Comparison of ENCODE assay signal across 14 mouse cellular contexts in the genomic region with DNA sequence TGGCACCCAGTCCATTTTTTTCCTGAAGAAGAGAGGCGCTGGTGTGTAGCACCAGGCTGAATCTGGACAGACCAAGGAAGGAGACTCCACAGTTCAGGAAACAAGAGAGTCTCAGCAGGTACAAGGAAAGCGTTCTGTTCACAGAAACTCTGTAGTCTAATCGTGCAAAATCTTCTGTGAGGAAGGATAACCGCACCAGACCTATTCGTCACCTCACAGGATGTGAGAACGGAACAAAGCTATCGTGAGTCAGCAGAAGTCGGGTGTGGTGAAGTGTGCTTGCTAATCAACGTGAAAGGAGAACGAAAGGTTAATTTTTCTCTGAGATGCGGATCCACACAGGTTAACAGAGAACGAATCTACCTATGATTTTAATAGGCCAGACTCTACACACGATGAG. TPM values are rescaled to one million over a fixed set of nuclear protein-coding genes. Genes with fewer than 3 reads are reported as not detected.
DNase-seq lines count a peak whose midpoint lies in the region; ATAC-seq and TF ChIP-seq lines count a peak whose summit lies in the region.
"Had no signal": no experiment of that assay in that cellular context is flagged by ENCODE, and none has a peak within 500 bp of the region (broad histone marks: within the 10 kb centered on the region; RNA-seq: fewer than 3 reads in every experiment).

No protein-coding gene starts in this region.

- 61% methylated on average over 13 of the region's 13 CpGs for WGBS in liver, embryonic 11.5 days

- TF ChIP-seq EP300 in MEL (IDR thresholded peaks at IDR 0.05; ENCODE audit: low read depth in 1 of 2, low read length in 2 of 2): peak; percentile 94 to 96

- H3K27me3 ChIP-seq in MEL (ENCODE audit: control insufficient read depth in 1 of 2, insufficient read depth in 2 of 2, low read length in 2 of 2): no peaks in the 10 kb centered on the region
- H3K27me3 ChIP-seq in liver, embryonic 11.5 days (replicated peaks; ENCODE audit: control insufficient read depth, insufficient read depth, low read length): no peaks in the 10 kb centered on the region

- H3K4me1 ChIP-seq in MEL (ENCODE audit: control insufficient read depth in 1 of 2, insufficient read depth in 2 of 2, low read length in 2 of 2): peaks cover 13 to 30% of the 10 kb centered on the region in 2 experiments
- H3K4me1 ChIP-seq in liver, embryonic 11.5 days (replicated peaks; ENCODE audit: control insufficient read depth, insufficient read depth, low read length): no peaks in the 10 kb centered on the region

- DNase-seq in B cell, adult 2 months: peak; percentile 22 to 27
- peak; percentile 95 for DNase-seq in MEL (ENCODE audit: low read depth, low spot score)
- DNase-seq in liver, embryonic 11.5 days (ENCODE audit: low spot score): no peak
- no peak for DNase-seq in kidney, adult 9 months
- DNase-seq in spleen, postnatal 4 days (ENCODE audit: low spot score in 2 of 2): no peak
- no peak for DNase-seq in layer of hippocampus, adult 9-10 months (ENCODE audit: low spot score)
- DNase-seq: cerebellum, adult 2 months; heart, adult 2 months; heart, postnatal 4 days; lung, postnatal 4 days; right cerebral cortex, postnatal 4 days had no signal

- H3K9ac ChIP-seq in MEL (ENCODE audit: control insufficient read depth, low read depth, low read length, poor library complexity, severe bottlenecking): peak overlapping the region; percentile 69
- H3K9ac ChIP-seq in liver, embryonic 11.5 days (ENCODE audit: low read depth, low read length): no peak overlapping the region

- no peak for TF ChIP-seq RAD21 in MEL (IDR thresholded peaks at IDR 0.05; ENCODE audit: low read depth, low read length)

- peak overlapping the region; percentile 30 to 42 for H3K4me3 ChIP-seq in MEL (ENCODE audit: control insufficient read depth in 1 of 2, insufficient read depth in 1 of 2, low read depth in 2 of 2, low read length in 2 of 2)
- H3K4me3 ChIP-seq in liver, embryonic 11.5 days (ENCODE audit: low read depth, low read length): no peak overlapping the region
- H3K4me3 ChIP-seq: heart, adult 2 months had no signal

- no peaks in the 10 kb centered on the region for H3K9me3 ChIP-seq in MEL (replicated peaks; ENCODE audit: insufficient read depth, low read length)
- no peaks in the 10 kb centered on the region for H3K9me3 ChIP-seq in liver, embryonic 11.5 days (ENCODE audit: control insufficient read depth, low read length)

- peak overlapping the region; percentile 93 for H3K27ac ChIP-seq in MEL (ENCODE audit: control insufficient read depth, low read depth, low read length)
- no peak overlapping the region for H3K27ac ChIP-seq in liver, embryonic 11.5 days (ENCODE audit: low read depth, low read length)
- H3K27ac ChIP-seq: heart, adult 2 months had no signal

- H3K79me2 ChIP-seq in MEL (ENCODE audit: control insufficient read depth, insufficient read depth, low read length, poor library complexity): no peaks in the 10 kb centered on the region

- peak; percentile 29; the same call in 1 of the 2 replicates for ATAC-seq in liver, embryonic 11.5 days (replicated peaks; ENCODE audit: low FRiP score)
- peak; percentile 78 for ATAC-seq in neutrophil, adult 5-6 weeks (ENCODE audit: extremely low read depth, insufficient number of reproducible peaks, low FRiP score, poor library complexity, severe bottlenecking)
- ATAC-seq: intestine, postnatal 0 days had no signal

- peaks cover 0 to 35% of the 10 kb centered on the region in 2 experiments; a peak in 2 of 4 replicates for H3K36me3 ChIP-seq in MEL (ENCODE audit: control insufficient read depth in 1 of 2, insufficient read depth in 2 of 2, low read length in 2 of 2)
- H3K36me3 ChIP-seq in liver, embryonic 11.5 days (ENCODE audit: control insufficient read depth, insufficient read depth, low read length): no peaks in the 10 kb centered on the region

- TF ChIP-seq POLR2A in MEL (IDR thresholded peaks at IDR 0.05; ENCODE audit: control insufficient read depth in 1 of 2, insufficient read depth in 1 of 2, low read depth in 1 of 2, low read length in 2 of 2, poor library complexity in 1 of 2): peak in 1 of 2 experiments; percentile 50; a peak in 1 of 4 replicates

- no peak overlapping the region; the same call in 1 of the 2 replicates for H3K4me2 ChIP-seq in liver, embryonic 11.5 days

- TF ChIP-seq CTCF in MEL (IDR thresholded peaks at IDR 0.05 in 2 of 3, conservative IDR thresholded peaks at IDR 0.05 in 1 of 3; ENCODE audit: control insufficient read depth in 1 of 3, insufficient read depth in 1 of 3, low read depth in 2 of 3, low read length in 3 of 3, poor library complexity in 1 of 3, severe bottlenecking in 1 of 3): no peak

TF ChIP-seq in MEL, 35 proteins besides CTCF, POLR2A, EP300 and RAD21:
- TF ChIP-seq MAFK (IDR thresholded peaks at IDR 0.05; ENCODE audit: borderline replicate concordance, low read depth, low read length): peak; percentile 83
- no peak for TF ChIP-seq SMC3 (IDR thresholded peaks at IDR 0.05; ENCODE audit: low read depth, low read length)
- TF ChIP-seq JUND (IDR thresholded peaks at IDR 0.05; ENCODE audit: low read depth, low read length): peak; percentile 53; the same call in 1 of the 2 replicates
- no peak for TF ChIP-seq USF2 (IDR thresholded peaks at IDR 0.05; ENCODE audit: borderline replicate concordance in 1 of 2, insufficient read depth in 1 of 2, low read depth in 1 of 2, low read length in 2 of 2)
- no peak; the same call in 1 of the 2 replicates for TF ChIP-seq CHD2 (IDR thresholded peaks at IDR 0.05; ENCODE audit: low read length)
- TF ChIP-seq MYB (IDR thresholded peaks at IDR 0.05; ENCODE audit: low read depth, low read length): peak; percentile 62
- no peak for TF ChIP-seq UBTF (IDR thresholded peaks at IDR 0.05; ENCODE audit: borderline replicate concordance, insufficient read depth, low read depth, low read length)
- no peak; the same call in 1 of the 2 replicates for TF ChIP-seq NELFE (IDR thresholded peaks at IDR 0.05; ENCODE audit: low read depth, low read length)
- peak; percentile 49; the same call in 1 of the 2 replicates for TF ChIP-seq MYC (IDR thresholded peaks at IDR 0.05; ENCODE audit: low read depth, low read length)
- TF ChIP-seq GATA1 (IDR thresholded peaks at IDR 0.05; ENCODE audit: low read depth, low read length): peak; percentile 94
- peak; percentile 96 for TF ChIP-seq ETS1 (IDR thresholded peaks at IDR 0.05; ENCODE audit: low read depth, low read length)
- TF ChIP-seq ZNF384 (IDR thresholded peaks at IDR 0.05; ENCODE audit: low read depth, low read length): no peak
- no peak for TF ChIP-seq ZC3H11A (IDR thresholded peaks at IDR 0.05; ENCODE audit: low read depth, low read length)
- no peak for TF ChIP-seq MEF2A (IDR thresholded peaks at IDR 0.05; ENCODE audit: extremely low read depth, insufficient replicate concordance, low read depth, low read length, poor library complexity, severe bottlenecking)
- no peak for TF ChIP-seq USF1 (IDR thresholded peaks at IDR 0.05; ENCODE audit: low read depth, low read length)
- peak; percentile 64 for TF ChIP-seq MAX (IDR thresholded peaks at IDR 0.05; ENCODE audit: low read length)
- no peak for TF ChIP-seq CHD1 (IDR thresholded peaks at IDR 0.05; ENCODE audit: low read depth, low read length)
- TF ChIP-seq ZKSCAN1 (IDR thresholded peaks at IDR 0.05; ENCODE audit: low read depth, low read length): no peak
- peak; percentile 69; the same call in 1 of the 2 replicates for TF ChIP-seq GABPA (IDR thresholded peaks at IDR 0.05; ENCODE audit: low read depth, low read length)
- TF ChIP-seq MXI1 (IDR thresholded peaks at IDR 0.05; ENCODE audit: low read depth, low read length): 0 out of 2 replicates have a peak, but pooled peaks have one; percentile 21
- no peak for TF ChIP-seq POLR2AphosphoS2 (IDR thresholded peaks at IDR 0.05; ENCODE audit: low read length)
- no peak for TF ChIP-seq KAT2A (conservative IDR thresholded peaks at IDR 0.05; ENCODE audit: low read depth, low read length)
- TF ChIP-seq TBP (IDR thresholded peaks at IDR 0.05; ENCODE audit: low read depth, low read length): peak; percentile 54; the same call in 1 of the 2 replicates
- peak; percentile 69 for TF ChIP-seq RCOR1 (IDR thresholded peaks at IDR 0.05; ENCODE audit: low read depth, low read length)
- no peak for TF ChIP-seq E2F4 (IDR thresholded peaks at IDR 0.05; ENCODE audit: borderline replicate concordance, low read depth, low read length)
- TF ChIP-seq TAL1 (IDR thresholded peaks at IDR 0.05; ENCODE audit: low read length): peak; percentile 88
- TF ChIP-seq SIN3A (IDR thresholded peaks at IDR 0.05; ENCODE audit: low read length): peak; percentile 69
- no peak for TF ChIP-seq ZMIZ1 (IDR thresholded peaks at IDR 0.05; ENCODE audit: low read depth, low read length)
- TF ChIP-seq NRF1 (IDR thresholded peaks at IDR 0.05; ENCODE audit: insufficient read depth, low read depth, low read length, poor library complexity, severe bottlenecking): no peak
- no peak for TF ChIP-seq HCFC1 (IDR thresholded peaks at IDR 0.05; ENCODE audit: low read depth, low read length)
- TF ChIP-seq TCF12 (IDR thresholded peaks at IDR 0.05; ENCODE audit: low read depth, low read length): peak; percentile 91
- TF ChIP-seq BHLHE40 (IDR thresholded peaks at IDR 0.05; ENCODE audit: borderline replicate concordance, low read depth, low read length): peak; percentile 55; the same call in 1 of the 2 replicates
- TF ChIP-seq MAZ (IDR thresholded peaks at IDR 0.05; ENCODE audit: low read depth, low read length): no peak
- TF ChIP-seq POLR2AphosphoS5 (IDR thresholded peaks at IDR 0.05; ENCODE audit: borderline replicate concordance, low read depth, low read length): no peak
- 0 out of 2 replicates have a peak, but pooled peaks have one; percentile 24 for TF ChIP-seq ELF1 (IDR thresholded peaks at IDR 0.05; ENCODE audit: low read depth, low read length)

RNA-seq across cellular contexts. Expression of a gene that starts 34.0 kb away (rescaled TPM):
- 4.9 and 5.9 TPM in 2 replicates for total RNA-seq in MEL (2012; rRNA removed)
- polyA plus RNA-seq in MEL (2012; ENCODE audit: insufficient read depth in 1 of 2, insufficient read length in 2 of 2, low read depth in 1 of 2, low replicate concordance in 2 of 2, missing spikeins in 1 of 2): 1 to 10 TPM in 1 of 2 experiments, not detected in 1; 9.3 TPM
- 0.19 and 0.35 TPM in 2 replicates for polyA plus RNA-seq in liver, embryonic 11.5 days (2014; fragmentation: Nextera tagmentation; extraction: Ambion mirVana)
- not detected in 2 replicates for total RNA-seq in neutrophil, adult 5-6 weeks (2017)
- total RNA-seq: ES-E14; heart, adult 2 months; heart, postnatal 4 days had no signal
- polyA plus RNA-seq: cerebellum, adult 2 months; heart, adult 2 months had no signal

RNA-seq across cellular contexts. Expression of a gene that starts 45.5 kb away (rescaled TPM):
- not detected in 2 replicates for total RNA-seq in MEL (2012; rRNA removed)
- polyA plus RNA-seq in MEL (2012; ENCODE audit: insufficient read depth in 1 of 2, insufficient read length in 2 of 2, low read depth in 1 of 2, low replicate concordance in 2 of 2, missing spikeins in 1 of 2): under 1 TPM in 1 of 2 experiments, not detected in 1; 0.39 TPM
- polyA plus RNA-seq in liver, embryonic 11.5 days (2014; fragmentation: Nextera tagmentation; extraction: Ambion mirVana): 6.2 and 6.3 TPM in 2 replicates
- total RNA-seq in neutrophil, adult 5-6 weeks (2017): 4.8 and 5.5 TPM in 2 replicates
- total RNA-seq: heart, adult 2 months had no signal

Comparison
In these comparisons a context has a peak if more than half of its experiments do, and no peak if none do; other contexts are left out.
1. DNase-seq: peak in B cell, adult 2 months (2 of 2) and MEL (single experiment); none in liver, embryonic 11.5 days (single experiment), kidney, adult 9 months (single experiment), spleen, postnatal 4 days (0 of 2) and layer of hippocampus, adult 9-10 months (single experiment).